Mouse (Mus musculus) testis, adult 2 months (tissue): ENCODE data around the gene 2210016L21Rik. TPM values are rescaled to one million over a fixed set of nuclear protein-coding genes. Genes with fewer than 3 reads are reported as not detected.

ENCODE experiments used
- H3K27ac ChIP-seq: fragments of 200-500 bp; 2 replicates; pipeline ENCODE4 v1.5.1; 2012; ENCODE audit warnings: low read depth, low read length; ENCODE audit not compliant: control insufficient read depth, insufficient read depth
- H3K27me3 ChIP-seq: fragments of 200-500 bp; 2 replicates; pipeline ENCODE4 v1.6.1; 2012; ENCODE audit warnings: mild to moderate bottlenecking, low read length, moderate library complexity; ENCODE audit not compliant: control insufficient read depth, insufficient read depth
- H3K36me3 ChIP-seq: fragments of 200-500 bp; 2 replicates; pipeline ENCODE4 v1.6.1; 2012; ENCODE audit warnings: mild to moderate bottlenecking, low read length; ENCODE audit not compliant: control insufficient read depth, insufficient read depth
- H3K4me1 ChIP-seq: fragments of 200-500 bp; 2 replicates; pipeline ENCODE4 v1.6.1; 2012; ENCODE audit warnings: low read length; ENCODE audit not compliant: control insufficient read depth, insufficient read depth
- H3K4me3 ChIP-seq: fragments of 200-500 bp; 2 replicates; pipeline ENCODE4 v1.5.1; 2012; ENCODE audit warnings: low read depth, mild to moderate bottlenecking, low read length, moderate library complexity, mixed read lengths; ENCODE audit not compliant: control insufficient read depth
- CTCF ChIP-seq: fragments of 200-500 bp; IDR thresholded peaks from 2 replicates; pipeline ENCODE4 v1.5.1; 2012; ENCODE audit warnings: low read depth, mild to moderate bottlenecking, inconsistent platforms, low read length, moderate library complexity; ENCODE audit not compliant: control insufficient read depth, insufficient read depth, insufficient replicate concordance
- POLR2A ChIP-seq: fragments of 200-500 bp; IDR thresholded peaks from 2 replicates; pipeline ENCODE4 v1.6.1; 2012; ENCODE audit warnings: low read depth, mild to moderate bottlenecking, inconsistent platforms, low read length, moderate library complexity; ENCODE audit not compliant: control insufficient read depth
- polyA plus RNA-seq: library from polyadenylated mRNA; depleted of rRNA; stranded (reverse); fragments of >200 nt; gene quantifications from 2 replicates; pipeline ENCODE4 v1.2.3, GENCODE M21; 2012

Gene 2210016L21Rik
- polyA plus RNA-seq, 1 experiment, result 3.9 TPM

DNA sequence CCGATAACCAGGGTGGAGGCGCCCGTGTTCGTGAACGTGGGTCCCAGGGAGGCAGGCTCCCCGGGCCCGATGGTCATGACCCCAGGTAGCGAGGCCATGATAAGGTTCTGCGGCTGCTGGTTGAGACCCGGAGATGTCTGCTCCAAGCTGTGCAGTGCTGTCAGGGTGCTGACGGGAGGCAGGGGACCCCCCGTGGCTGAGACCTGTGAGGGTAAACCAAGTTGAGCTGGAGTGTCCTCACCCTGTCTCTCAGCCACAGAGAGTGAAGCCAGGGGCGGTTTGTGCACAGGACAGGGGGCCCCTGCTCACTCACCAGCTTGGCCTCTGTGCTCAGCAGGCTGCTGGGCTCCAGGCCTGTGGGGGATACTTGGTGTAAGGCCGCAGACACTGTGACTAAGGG lies 11.4 kb downstream of the 2210016L21Rik start:
- TF ChIP-seq CTCF (no peak), POLR2A (no peak)
- H3K4me1 ChIP-seq, result peaks cover 15% of the 10 kb centered on the region
- no peaks in the 10 kb centered on the region for H3K27me3 ChIP-seq
- no peak overlapping the region for H3K4me3 ChIP-seq
- no peak overlapping the region for H3K27ac ChIP-seq
- no peaks in the 10 kb centered on the region for H3K36me3 ChIP-seq

- Histone ChIP-seq H3K27me3 (no peaks in the 10 kb centered on the region), H3K4me3 (no peak overlapping the region)
- TF ChIP-seq POLR2A, result no peak
- no peak for TF ChIP-seq CTCF
These were observed 16.1 kb downstream of the 2210016L21Rik start for GRCm38 (mm10) chr5:114958069-114958468.

GRCm38 (mm10) chr5:114961590-114962360 lies 19.8 kb downstream of the 2210016L21Rik start:
- Histone ChIP-seq H3K27ac (no peak overlapping the region), H3K36me3 (no peaks in the 10 kb centered on the region), H3K4me3 (no peak overlapping the region), H3K4me1 (no peaks in the 10 kb centered on the region), H3K27me3 (no peaks in the 10 kb centered on the region)
- no peak for TF ChIP-seq CTCF
- TF ChIP-seq POLR2A, result no peak

More at GRCm38 (mm10) chr5:114958069-114958468, 16.1 kb downstream of the 2210016L21Rik start:
- H3K4me1 ChIP-seq, result peaks cover 12% of the 10 kb centered on the region
- H3K27ac ChIP-seq, result no peak overlapping the region
- no peaks in the 10 kb centered on the region for H3K36me3 ChIP-seq

DNA sequence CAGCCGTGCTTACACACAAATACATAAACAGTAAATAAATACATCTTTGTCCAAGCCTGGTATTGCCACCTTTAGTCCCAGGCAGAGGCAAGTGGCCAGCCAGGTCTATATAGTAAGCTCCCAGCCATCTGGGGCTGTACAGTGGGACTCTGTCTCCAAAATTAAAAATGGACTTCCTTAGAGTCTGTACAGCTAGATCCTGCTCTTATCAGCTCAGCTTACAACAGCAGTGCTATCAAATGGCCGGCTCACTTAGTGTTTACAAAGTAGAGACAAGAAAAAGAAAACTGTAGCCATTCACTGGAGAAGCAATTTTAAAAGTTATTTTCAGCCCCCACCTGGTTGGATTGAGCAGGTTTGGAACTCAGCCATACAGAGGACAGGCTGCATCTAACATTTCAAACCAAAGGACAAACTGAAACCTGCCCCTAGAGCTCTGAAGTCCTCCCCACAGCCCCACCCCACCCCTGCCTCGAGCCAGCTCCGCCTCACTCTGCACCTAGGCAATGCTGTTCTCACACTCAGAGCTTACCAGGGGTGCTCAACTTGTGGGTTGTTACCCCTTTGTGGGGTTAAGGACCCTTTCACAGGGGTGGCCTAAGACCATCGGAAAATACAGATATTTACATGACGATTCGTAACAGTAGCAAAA lies 22.5 kb downstream of the 2210016L21Rik start:
- H3K4me1 ChIP-seq, result no peaks in the 10 kb centered on the region
- H3K27me3 ChIP-seq, result no peaks in the 10 kb centered on the region
- TF ChIP-seq CTCF (no peak), POLR2A (no peak)
- H3K36me3 ChIP-seq, result no peaks in the 10 kb centered on the region
- H3K27ac ChIP-seq, result no peak overlapping the region
- no peak overlapping the region for H3K4me3 ChIP-seq

DNA sequence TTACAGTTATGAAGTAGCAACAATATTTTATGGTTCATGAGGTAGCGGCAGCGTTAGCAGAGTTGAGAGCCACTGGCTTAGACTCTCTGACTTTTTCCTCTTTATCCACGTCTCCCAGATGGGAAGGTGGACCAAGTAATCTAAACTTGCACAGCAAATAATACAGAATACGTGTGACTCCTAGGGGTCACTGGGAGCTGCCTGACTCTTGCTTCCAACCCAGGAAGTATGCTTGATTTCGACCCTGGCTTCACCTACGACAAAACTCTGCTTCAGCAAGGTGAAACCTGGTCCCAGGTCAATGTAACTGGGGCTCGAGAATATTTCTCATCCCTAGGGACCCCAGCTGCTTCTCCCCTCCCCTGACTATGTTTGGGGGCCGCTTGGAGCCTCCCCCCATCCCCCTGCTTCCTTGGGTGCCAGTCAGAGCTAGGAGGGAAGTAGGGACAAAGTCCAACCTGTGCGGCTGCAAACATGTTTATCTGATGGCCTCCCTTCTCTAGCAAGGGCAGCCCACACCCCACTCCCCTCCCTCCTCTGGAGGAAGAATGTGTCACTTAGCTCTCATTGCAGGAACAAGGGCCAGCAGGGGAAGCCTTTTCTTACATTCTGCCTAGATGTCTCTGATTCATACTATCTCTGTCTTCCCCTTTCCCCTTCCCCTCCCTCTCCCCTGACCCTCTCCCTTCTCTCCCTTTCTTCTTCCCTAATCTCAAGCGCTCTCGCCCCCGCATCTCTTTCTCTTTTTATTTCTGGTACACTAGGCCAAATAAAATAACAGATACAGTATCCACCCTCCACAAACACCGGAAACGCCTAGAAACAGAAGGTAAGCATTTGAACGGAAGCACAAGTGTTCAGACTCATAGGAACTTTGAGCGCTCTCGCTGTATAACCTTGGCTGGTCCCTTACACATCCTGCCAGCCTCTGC lies 23.3 kb downstream of the 2210016L21Rik start:
- Histone ChIP-seq H3K27me3 (no peaks in the 10 kb centered on the region), H3K4me3 (no peak overlapping the region), H3K36me3 (no peaks in the 10 kb centered on the region), H3K27ac (no peak overlapping the region), H3K4me1 (no peaks in the 10 kb centered on the region)
- TF ChIP-seq POLR2A (no peak), CTCF (no peak)

GRCm38 (mm10) chr5:114967523-114968268 lies 25.7 kb downstream of the 2210016L21Rik start:
- no peaks in the 10 kb centered on the region for H3K27me3 ChIP-seq
- no peak overlapping the region for H3K4me3 ChIP-seq
- TF ChIP-seq CTCF (no peak), POLR2A (no peak)
- H3K27ac ChIP-seq, result no peak overlapping the region
- no peaks in the 10 kb centered on the region for H3K4me1 ChIP-seq
- H3K36me3 ChIP-seq, result no peaks in the 10 kb centered on the region
